Mouse (Mus musculus) neutrophil, adult 5-6 weeks (primary cell): ENCODE results near the gene Mdm2. TPM values are rescaled to one million over a fixed set of nuclear protein-coding genes. Genes with fewer than 3 reads are reported as not detected.

Source experiments
- ATAC-seq: fragments of 151-379, 151-347 bp; 2 replicates; pipeline ENCODE4 v1.8.0; 2017; ENCODE audit warnings: mild to moderate bottlenecking, moderate TSS enrichment; ENCODE audit not compliant: insufficient number of reproducible peaks, poor library complexity, low FRiP score, severe bottlenecking; ENCODE audit errors: extremely low read depth
- total RNA-seq: library from RNA; stranded (forward); fragments of 200-1000 nt; gene quantifications from 2 replicates; pipeline ENCODE4 v1.2.3, GENCODE M21; 2017

The Mdm2 gene
- total RNA-seq, 1 experiment from 2014 or later: 173 TPM

DNA sequence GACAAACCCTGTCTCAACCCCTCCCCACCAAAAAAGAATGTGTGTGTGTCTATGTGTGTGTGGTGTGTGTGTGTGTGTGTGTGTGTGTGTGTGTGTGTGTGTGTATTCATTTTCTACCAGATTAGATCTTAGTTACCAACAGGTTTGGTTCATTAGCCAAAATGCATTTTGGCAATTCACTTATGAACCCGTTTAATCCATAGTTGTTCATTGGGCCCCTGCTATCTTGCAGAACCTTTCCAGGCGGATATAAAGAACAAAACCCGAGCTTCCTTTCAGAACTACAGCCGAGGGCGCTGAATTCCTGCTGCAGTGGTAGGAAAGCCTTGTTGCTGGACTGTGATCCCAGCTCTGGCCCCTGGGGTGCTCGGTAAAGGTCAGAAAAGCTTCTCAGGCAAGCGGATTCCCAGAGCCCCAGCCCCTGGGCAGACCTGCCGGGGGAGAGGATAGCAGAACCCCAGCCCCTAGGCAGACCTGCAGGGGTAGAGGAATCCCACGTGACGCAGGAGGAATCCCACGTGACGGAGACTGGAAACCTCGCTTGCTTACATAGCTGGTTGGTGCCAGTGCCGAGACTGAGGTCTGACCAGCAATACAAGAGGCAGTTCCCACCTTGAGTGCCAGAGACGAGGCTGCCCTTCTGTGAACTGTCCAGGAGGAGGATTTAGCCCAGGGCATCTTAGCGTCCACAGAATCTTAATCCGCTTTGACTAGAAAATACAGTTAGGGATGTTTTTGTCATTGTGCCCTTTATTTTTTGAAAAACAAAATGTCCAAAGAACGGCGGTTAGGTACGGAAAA lies 69.0 kb downstream of the Mdm2 start:
- ATAC-seq: no peak

DNA sequence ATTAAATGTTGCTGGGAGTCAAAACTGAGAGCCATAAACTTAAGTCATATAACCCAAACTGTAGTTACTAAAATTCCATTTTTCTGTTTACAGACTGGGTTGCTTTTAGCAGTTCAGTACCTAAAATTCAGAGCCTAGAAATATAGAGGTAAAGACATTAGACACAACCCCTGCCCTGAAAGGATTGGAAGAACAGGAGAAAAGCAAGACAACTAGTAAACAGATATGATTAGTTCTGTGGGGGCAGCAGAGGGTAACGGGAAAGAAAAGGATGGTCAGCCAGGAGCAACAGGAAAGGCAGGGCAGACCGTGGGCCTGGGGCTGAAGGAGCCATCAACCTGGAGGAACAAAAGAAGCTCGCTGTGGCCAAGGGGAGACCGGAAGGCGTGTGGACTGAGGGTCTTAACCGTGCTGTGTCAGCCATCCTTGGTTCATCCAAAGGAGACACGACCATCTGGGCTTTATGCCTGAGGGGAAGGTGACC lies 69.9 kb downstream of the Mdm2 start:
- no peak for ATAC-seq

DNA sequence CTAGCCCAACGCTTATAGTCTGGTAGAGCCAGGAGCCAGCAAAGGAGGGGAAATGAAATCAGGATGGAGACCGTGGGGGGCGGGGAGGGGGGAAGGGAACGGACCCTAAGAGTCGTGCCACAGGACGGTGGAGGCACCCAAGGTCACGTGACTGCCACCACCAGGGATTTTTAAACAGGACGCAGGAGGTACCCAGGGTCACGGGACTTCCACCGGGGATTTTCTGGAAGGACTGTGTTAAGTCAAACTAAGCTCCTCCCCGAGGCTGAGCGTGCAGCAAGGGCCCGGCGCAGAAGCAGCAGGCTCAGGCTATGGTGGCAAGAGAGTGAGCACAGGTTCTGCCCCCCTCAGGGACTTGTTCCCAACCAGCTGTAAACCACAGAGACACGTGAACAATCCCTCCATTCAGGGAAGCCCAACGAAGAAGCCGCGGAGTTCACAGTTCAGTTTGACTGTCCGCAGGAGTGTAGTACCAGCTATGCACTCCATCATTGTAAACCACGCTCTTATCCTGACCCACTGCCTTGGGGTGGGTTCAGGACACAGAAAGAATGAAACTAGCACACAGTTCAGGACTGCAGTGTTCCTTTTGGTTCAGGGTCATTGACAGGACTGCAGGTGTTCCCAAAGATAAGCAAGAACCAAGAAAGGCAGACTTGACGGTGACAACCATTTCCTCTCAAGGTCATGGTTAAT lies 70.5 kb downstream of the Mdm2 start:
- ATAC-seq: 0 out of 2 replicates have a peak, but pooled peaks have one; percentile 5

DNA sequence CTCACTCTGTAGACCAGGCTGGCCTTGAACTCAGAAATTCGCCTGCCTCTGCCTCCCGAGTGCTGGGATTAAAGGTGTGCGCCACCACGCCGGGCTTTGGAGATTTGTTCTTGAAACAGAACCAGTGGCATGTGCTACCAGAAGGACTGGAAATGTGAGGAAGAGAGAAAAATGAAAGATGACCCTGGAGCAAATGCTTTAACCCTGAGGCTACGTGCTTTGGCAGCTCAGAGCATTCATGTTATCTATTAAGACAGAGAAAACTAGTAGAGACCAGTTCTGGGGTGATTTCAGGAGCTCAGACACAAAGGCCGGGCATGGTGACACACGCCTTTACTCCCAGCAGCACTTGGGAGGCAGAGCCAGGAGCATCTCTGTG lies 71.3 kb downstream of the Mdm2 start:
- ATAC-seq: no peak

Other genes with a start within 250 kb of the Mdm2 start
- gene Cpm, start 81.3 kb downstream of the Mdm2 start, total RNA-seq: 40.6 and 45.2 TPM in 2 replicates
- 13.2 and 15.1 TPM in 2 replicates for gene Slc35e3, start 35.6 kb upstream of the Mdm2 start, total RNA-seq
- 45.9 and 50.0 TPM in 2 replicates for gene Nup107, start 81.9 kb upstream of the Mdm2 start, total RNA-seq
- gene Rap1b, start 135.3 kb upstream of the Mdm2 start, total RNA-seq: 331 and 337 TPM in 2 replicates